Mouse (Mus musculus): Measurements from ENCODE around the gene Efcab6.

DNA sequence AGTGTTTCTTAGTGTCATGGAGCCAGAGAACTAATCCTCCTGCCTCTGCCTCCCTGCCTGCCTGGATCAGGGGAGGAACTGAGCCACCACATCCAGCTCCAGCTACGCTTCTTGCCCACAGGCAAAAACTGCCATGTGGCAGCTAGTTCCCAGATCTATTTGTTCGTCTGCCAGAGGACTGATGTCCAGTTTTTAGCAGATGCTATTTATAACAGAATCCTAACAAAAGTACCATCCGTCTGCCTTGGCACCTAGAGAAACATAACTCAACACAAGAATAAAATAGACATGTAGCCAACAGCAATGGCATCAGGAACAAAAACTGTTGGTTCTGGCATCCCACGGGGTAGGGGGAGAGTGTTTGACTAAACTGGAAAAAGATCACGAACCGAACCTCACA is 6.3 kb downstream of the Efcab6 start:
- TF ChIP-seq ELF1 (IDR thresholded peaks at IDR 0.05; ENCODE audit: low read depth, low read length) (no peak), ZNF384 (IDR thresholded peaks at IDR 0.05; ENCODE audit: low read depth, low read length) (no peak), UBTF (IDR thresholded peaks at IDR 0.05; ENCODE audit: low read depth, low read length) (no peak), CTCF (conservative IDR thresholded peaks at IDR 0.05 in 1 of 2, IDR thresholded peaks at IDR 0.05 in 1 of 2; ENCODE audit: low read depth in 2 of 2, low read length in 2 of 2) (no peak), POLR2A (IDR thresholded peaks at IDR 0.05; ENCODE audit: low read depth, low read length) (no peak)
